Mouse (Mus musculus) megakaryocyte progenitor cell, adult 5-6 weeks (primary cell): ENCODE results near the gene Prrc2a. TPM values are rescaled to one million over a fixed set of nuclear protein-coding genes. Genes with fewer than 3 reads are reported as not detected.

Source experiments
- ATAC-seq: replicated peaks from 2 replicates; pipeline ENCODE4 v1.8.0; 2016; ENCODE audit warnings: mild to moderate bottlenecking, moderate TSS enrichment, inconsistent platforms; ENCODE audit not compliant: poor library complexity
- total RNA-seq, 2 experiments: library from RNA; stranded (forward) in 1 of 2; stranded (reverse) in 1 of 2; fragments of 157-497, 149-512 nt in 1 of 2; fragments of 200-1000 nt in 1 of 2; gene quantifications; 2 replicates each; pipeline versions ENCODE4 v1.2.3 to v1.2.4; 2015 to 2017

Gene Prrc2a
- total RNA-seq, 2 experiments from 2014 or later = 63.9 to 228 TPM

GRCm38 (mm10) chr17:35164218-35164567, 504 bp downstream of the Prrc2a start:
- no peak for ATAC-seq

- ATAC-seq = no peak
These were observed 1.2 kb downstream of the Prrc2a start for GRCm38 (mm10) chr17:35163326-35164081.

- no peak for ATAC-seq
These were observed 2.0 kb downstream of the Prrc2a start for GRCm38 (mm10) chr17:35162730-35163129.

- no peak for ATAC-seq
These were observed 2.6 kb downstream of the Prrc2a start for GRCm38 (mm10) chr17:35162121-35162520.

GRCm38 (mm10) chr17:35161421-35161820, 3.3 kb downstream of the Prrc2a start:
- no peak for ATAC-seq

GRCm38 (mm10) chr17:35159638-35160037, 5.1 kb downstream of the Prrc2a start:
- no peak for ATAC-seq

- no peak for ATAC-seq
These were observed 5.7 kb downstream of the Prrc2a start for GRCm38 (mm10) chr17:35158850-35159593.

- ATAC-seq = no peak
These were observed 7.0 kb downstream of the Prrc2a start for GRCm38 (mm10) chr17:35157661-35158175.

GRCm38 (mm10) chr17:35157254-35157653, 7.4 kb downstream of the Prrc2a start:
- ATAC-seq = no peak

- no peak for ATAC-seq
These were observed 8.1 kb downstream of the Prrc2a start for GRCm38 (mm10) chr17:35156461-35157200.

GRCm38 (mm10) chr17:35155451-35155850, 9.2 kb downstream of the Prrc2a start:
- no peak for ATAC-seq

- ATAC-seq = no peak
These were observed 10.1 kb downstream of the Prrc2a start for GRCm38 (mm10) chr17:35154616-35155015.

- ATAC-seq = no peak
These were observed 10.8 kb downstream of the Prrc2a start for GRCm38 (mm10) chr17:35153931-35154330.

- no peak for ATAC-seq
These were observed 11.6 kb downstream of the Prrc2a start for GRCm38 (mm10) chr17:35153077-35153476.

GRCm38 (mm10) chr17:35152121-35152520, 12.6 kb downstream of the Prrc2a start:
- ATAC-seq = no peak

- no peak for ATAC-seq
These were observed 16.6 kb downstream of the Prrc2a start for GRCm38 (mm10) chr17:35147922-35148639.

GRCm38 (mm10) chr17:35147348-35147747, 17.3 kb downstream of the Prrc2a start:
- ATAC-seq = no peak

- no peak for ATAC-seq
These were observed 18.6 kb downstream of the Prrc2a start for GRCm38 (mm10) chr17:35146139-35146538.

GRCm38 (mm10) chr17:35141971-35142370, 22.7 kb downstream of the Prrc2a start:
- ATAC-seq = no peak

GRCm38 (mm10) chr17:35140490-35140996, 24.2 kb downstream of the Prrc2a start:
- no peak for ATAC-seq

- ATAC-seq = no peak
These were observed 25.4 kb downstream of the Prrc2a start for GRCm38 (mm10) chr17:35139269-35139668.
